Mouse (Mus musculus) spleen, adult 12 weeks (tissue): ENCODE results near the gene Tspan9.

ENCODE experiments used
- DNase-seq: peaks from one replicate; pipeline ENCODE4 v3.0.0; 2022; ENCODE audit warnings: low spot score

Gene Tspan9

DNA sequence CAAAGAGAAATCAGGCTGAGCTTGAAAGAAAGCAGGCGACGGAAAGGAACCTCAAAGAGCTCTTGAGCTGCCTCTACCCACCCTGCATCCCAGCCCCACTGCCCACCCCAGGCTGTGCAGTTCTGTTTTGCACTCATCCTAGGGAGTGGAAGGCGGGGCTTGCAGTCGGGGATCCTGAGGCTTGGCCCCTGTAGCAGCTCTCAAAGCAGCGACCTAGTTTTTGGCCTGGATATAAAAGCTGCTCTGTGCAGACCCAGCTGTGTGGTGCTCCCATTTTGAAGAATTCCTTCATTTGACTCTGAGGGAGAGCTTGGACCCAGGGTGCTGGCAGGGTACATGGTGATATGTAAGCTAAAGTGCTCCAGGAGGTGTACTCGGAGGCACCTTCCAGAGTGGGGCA is 218.6 kb downstream of the Tspan9 start:
- DNase-seq, result no peak

DNA sequence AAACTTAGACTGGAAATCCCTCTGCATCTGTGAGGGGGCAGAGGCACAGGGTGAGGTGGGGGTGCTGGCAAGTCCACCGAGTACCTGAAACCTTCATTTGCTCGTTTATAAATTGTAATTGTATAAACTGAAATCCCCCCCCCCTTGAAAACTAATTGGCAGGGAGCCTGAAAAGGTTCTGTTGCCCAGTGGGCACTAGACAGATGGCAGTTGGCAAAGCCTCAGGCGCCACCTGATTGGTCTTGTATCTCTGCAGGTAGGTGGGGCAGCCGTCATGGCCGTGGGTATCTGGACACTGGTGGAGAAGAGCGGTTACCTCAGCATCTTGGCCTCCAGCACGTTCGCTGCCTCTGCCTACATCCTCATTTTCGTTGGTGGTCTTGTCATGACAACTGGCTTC is 220.1 kb downstream of the Tspan9 start:
- no peak for DNase-seq

DNA sequence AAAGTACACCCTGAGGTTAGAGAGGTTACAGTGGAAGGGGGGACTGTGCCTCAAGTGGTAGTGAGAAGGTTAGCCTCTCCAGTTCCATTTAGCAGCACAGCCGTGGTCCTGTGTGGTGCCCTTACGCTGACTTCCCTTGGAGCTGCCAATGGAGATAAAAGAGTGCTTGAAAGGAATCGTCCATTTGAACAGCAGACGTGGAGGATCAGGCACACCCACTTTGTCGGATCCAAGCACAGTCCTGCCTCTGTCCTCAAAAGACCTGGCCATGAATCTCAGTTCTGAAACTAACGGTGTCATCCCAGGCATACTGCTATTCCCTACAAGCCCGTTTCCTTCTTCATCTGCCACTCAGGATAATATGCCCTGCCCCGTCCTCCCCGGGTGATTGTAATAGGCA is 221.4 kb downstream of the Tspan9 start:
- DNase-seq, result no peak

DNA sequence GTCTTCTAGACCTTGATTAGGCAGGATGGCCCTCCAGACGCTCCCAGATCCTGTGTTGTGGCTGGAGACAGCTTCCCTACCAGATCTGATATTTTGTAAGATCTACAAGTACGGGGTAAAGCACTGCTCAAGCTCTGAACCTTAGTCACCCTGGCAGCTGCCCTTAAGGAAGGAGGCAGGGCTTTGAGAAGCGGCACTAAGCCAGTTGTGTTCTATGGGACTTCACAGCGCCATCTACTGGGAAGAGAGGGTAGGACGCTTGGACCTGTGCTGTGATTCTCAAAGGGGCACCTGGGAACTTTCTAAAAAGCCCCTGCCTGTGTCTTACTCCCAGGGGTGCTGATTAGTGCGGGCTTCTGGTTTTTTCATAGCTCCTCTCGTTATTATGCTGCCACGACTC is 222.7 kb downstream of the Tspan9 start:
- DNase-seq, result peak; percentile 9

DNA sequence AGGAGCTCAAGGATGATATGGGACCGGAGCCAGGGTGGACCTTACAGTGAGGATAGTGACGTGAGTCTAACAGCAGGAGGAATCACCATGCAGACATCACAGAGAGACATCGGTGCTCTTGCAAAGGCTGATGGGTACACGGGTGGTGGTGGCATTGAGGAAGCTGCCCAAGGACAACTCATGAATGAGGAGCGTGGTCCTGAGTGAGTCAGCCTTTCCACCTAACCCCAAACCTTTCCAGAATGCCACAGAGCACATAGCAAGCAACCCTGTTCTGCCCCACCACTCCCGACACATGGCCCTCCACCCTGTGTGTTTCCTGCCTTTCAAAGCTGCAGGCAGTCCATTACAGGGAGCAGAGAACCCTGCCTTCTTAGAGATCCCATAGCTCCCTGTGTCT is 223.9 kb downstream of the Tspan9 start:
- DNase-seq, result no peak

DNA sequence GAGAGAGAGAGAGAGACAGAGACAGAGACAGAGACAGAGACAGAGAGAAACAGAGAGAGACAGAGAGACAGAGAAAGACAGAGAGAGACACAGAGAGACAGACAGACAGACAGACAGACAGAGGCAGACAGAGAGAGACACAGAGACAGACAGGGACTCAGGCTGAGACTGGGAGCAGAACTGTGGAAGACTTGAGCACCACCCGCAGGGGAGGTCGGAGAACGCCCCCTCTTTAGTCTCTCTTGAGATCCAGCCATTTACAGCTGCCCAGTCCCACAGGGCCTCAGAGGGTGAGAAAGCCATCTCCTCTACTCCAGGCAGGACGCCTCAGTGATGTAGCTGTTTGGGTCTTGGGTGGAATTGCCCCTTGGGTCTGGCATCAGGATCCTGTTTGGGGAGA is 225.7 kb downstream of the Tspan9 start:
- no peak for DNase-seq

DNA sequence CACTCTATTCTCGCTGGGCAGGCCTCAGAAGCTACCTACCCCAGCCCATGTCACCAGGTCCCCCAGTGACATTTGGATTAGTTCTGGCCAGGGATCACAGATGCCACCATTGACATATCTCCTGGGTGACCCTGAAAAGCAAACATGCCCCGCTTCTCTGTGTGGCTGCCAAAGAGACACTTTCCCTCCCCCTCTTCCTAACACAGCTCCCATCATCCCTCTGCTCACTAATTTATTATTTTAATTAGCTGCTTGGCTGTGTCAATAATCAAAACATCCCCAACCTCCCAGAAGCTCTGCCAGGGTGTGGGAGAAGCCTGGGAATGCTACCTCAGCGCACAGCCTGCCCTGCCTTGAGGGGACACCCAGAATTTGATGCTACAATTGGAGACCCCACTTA is 226.4 kb downstream of the Tspan9 start:
- no peak for DNase-seq

DNA sequence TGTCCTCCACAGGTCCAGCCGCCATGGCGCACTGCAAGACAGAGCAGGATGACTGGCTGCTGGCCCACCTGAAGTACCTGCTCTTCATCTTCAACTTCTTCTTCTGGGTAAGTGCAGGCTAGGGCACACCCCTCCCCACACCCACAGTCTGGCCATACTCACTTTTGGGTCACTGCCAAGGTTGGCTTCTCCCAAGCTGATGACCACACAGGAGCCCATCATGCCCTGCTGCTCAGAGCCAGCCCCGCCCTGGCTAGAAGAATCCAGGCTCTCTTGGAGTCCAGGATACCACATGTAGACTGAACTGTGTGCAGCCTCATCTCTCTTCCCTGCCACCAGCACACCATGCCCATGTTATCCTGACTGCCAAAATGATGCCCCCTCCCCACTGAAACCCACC is 230.5 kb downstream of the Tspan9 start:
- DNase-seq, result no peak

DNA sequence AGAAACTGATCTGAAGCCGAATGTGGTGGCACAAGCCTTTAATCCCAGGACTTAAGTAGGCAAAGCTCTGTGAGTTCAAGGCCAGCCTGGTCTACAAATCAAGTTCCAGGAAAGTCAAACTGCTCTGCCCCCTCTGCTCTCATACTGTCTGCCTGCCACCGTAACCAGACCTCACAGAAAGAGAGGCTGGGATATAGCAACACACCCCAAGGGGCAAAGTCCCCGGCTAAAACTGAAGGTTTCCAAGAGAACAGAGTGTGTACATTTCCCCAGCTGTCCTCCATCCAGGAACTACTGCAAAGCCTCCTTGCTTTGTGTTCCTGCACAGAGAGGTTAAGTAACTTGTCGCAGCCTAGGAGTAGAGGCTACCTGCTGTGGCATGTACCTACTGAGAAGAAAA is 231.7 kb downstream of the Tspan9 start:
- DNase-seq, result no peak
